Mouse (Mus musculus) 3T3-L1 (cell line): ENCODE results near the gene Id1.

Experiments
- DNase-seq: peaks from one replicate; pipeline ENCODE4 v3.0.0-alpha.2; 2015; ENCODE audit warnings: low read depth, low spot score

Id1 gene

GRCm38 (mm10) chr2:152782656-152783055, 46.6 kb downstream of the Id1 start:
- DNase-seq: peak; percentile 82

- DNase-seq: no peak
Measured at GRCm38 (mm10) chr2:152783241-152783640, 47.2 kb downstream of the Id1 start.

GRCm38 (mm10) chr2:152784640-152785039, 48.6 kb downstream of the Id1 start:
- no peak for DNase-seq

- DNase-seq: no peak
Measured at GRCm38 (mm10) chr2:152785446-152786350, 49.6 kb downstream of the Id1 start.
